Mouse (Mus musculus): ENCODE measurements around the gene Igf1r.
A peak's percentile ranks its signal among the peaks of the same experiment; 100 is the strongest.

The Igf1r gene

DNA sequence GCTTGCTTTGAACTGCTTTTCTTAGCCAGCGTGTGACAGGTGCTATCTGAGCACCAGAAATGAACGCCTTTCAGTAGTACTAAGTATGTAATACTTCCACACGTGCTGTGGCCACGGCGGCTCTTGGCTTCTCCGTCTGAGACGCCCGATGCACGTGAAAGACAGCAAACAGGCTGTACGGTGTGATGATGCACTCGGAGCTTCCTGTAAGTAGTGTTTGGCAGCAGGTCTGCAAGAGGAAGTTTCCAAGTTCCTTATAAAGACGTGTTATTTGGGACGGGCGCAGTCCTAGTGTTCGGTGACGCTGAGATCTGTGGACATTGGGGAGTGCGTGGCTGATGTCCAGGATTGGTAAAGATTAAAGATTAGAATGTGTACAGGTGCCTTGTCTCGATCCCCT, 5.4 kb downstream of the Igf1r start:
- DNase-seq = peak; percentile 41

DNA sequence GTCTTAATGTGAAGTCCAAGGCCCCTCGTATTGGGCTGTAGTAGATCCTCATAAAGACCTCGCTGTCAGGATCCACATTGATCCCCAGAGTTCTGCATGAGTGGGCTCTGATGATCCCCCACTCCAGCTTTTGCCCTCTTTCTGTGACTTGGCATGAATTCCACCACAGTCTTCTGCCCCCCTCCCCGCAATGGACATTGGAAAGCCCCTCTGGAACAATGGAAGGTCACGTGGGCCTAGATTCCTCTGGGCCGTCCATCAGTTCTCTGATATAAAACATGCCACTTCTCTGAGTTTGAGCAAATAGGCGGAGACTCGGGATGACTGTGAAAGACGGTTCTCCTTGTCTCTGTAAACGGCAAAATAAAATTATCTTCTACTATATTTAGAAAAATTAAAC, 8.1 kb downstream of the Igf1r start:
- no peak for DNase-seq

DNA sequence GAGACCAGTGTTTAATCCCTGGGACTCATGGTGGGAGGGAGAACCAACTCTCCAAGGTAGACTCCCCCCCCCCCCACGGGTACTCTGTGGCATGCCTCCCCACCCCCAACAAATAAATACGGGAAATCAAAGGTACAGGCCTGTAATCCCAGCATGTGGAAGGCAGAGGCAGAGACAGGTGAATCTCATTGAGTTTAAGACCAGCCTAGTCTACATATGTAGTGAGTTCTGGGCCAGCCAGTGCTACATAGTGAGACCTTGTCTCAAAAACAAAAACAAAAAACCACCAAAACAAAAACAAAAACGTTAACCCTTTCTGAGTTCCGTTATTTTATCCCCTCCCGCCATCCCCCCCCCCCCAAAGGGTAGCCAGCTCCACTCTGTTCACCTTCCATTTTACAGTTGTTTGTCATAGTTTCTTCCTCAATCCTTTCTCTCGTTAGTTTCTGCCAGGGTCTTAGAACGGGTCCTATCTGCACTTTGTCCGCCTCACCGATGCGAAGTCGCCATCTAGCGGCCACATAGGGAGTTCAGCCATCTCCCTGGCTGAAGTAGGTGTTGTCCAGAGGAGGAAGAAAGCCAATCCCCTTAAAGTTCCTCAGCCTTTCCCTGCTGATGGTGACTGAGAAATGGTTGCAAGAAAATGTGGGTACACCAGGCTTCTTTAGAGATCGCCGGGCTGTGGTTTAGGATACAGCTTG, 9.1 kb downstream of the Igf1r start:
- peak; percentile 93 for DNase-seq

- no peak for DNase-seq
Observed at GRCm38 (mm10) chr7:67963691-67964090, 11.1 kb downstream of the Igf1r start.

- no peak for DNase-seq
Observed at GRCm38 (mm10) chr7:67968394-67968793, 15.8 kb downstream of the Igf1r start.

GRCm38 (mm10) chr7:67969076-67969475, 16.4 kb downstream of the Igf1r start:
- peak; percentile 36 for DNase-seq

DNA sequence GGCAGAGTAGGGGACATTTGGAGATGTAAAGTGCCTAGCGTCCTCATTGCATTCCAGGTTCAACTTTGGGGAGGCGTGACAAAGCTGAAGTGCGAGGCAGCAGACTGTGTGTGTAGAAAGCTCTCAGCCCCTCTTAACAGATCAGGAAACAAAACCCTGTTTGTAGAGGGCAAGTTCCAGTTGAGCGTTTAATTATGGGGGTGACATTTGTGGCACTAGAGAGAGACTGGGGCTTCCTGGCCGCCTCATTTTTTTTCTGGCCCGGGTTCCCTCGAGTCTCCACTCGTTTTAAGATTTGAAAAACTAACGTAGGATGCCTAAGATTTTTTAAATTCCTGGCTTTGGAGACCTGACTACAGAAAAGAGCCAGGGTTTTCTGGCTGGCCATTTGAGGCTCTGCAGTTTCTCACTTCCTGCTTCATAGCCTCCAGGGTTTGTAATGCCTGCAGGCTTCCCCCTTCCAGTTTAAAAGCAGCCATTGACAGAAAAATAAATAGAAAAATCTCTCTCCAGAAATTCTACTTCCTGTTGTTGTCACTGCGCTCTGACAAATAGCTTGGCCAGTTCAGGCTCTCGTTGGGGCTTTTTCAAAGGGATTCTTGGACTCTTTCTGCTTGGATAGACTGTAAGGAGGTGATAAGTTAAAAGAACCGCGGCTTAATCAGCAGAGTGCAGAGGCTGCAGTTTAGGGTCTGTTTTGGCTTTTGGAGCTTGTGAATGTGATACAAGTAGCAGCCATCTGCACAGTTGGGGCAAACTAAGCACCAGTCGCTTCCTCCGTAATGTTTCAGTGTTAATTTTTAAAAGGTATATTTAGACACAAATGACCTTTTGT, 20.8 kb downstream of the Igf1r start:
- DNase-seq = peak; percentile 55

- DNase-seq = no peak
Observed at GRCm38 (mm10) chr7:67981956-67982355, 29.3 kb downstream of the Igf1r start.

DNA sequence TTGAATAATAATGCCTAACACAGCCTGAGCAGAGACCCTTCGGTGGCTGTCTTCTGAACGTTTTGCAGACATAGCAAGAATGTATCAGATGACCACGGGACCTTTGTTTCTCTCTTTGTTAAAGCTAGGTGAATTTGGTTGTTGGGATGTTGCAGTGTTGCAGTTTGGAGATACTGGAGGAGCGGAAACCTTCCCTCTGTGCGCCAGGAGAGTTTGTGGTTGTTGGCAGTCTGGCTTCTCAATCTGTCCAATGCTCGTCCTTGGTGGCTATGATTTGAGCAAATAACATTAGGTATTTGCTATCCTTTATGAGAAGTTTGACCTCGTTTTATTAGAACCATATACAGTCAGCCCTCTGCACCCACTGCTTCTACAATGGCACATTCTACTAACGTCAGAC, 30.2 kb downstream of the Igf1r start:
- DNase-seq = no peak

DNA sequence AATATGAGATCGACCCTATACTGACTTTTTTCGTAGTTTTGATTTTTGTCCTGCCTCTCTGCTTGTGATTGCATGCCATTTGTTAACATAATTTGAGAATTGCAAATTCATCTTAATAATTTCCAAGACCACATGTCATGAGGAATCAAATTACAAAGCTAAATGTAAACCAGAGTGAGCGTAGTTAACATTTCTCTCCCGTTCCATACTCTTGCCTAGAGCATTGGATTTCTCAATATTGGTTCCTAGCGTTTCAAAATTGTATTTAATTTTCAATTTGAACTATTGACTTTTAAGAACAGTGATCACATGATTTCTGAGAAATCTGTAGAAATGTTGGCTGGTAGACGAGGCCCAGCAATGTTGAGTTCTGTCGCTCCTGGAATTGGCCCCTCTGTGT, 30.8 kb downstream of the Igf1r start:
- no peak for DNase-seq

GRCm38 (mm10) chr7:67985003-67985416, 32.4 kb downstream of the Igf1r start:
- DNase-seq = no peak

DNA sequence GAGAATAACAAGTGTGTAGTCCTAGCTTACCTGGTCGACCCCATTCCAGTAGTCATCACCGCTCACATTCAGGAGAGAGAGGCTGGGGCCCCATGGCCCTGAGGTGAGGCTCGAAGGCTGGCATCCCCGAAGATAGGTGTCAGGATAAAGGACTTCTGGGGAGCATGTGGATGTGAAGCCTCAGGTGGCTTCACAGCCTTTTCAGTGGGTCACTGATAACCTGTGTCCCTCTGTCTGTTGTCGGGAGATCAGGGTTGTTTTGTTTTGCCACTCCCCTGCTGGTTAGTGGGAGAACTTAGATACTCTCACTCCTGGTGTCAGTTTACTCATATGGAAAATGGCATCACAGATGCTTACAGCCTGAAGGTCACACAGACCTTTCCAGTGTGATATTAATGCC, 32.9 kb downstream of the Igf1r start:
- no peak for DNase-seq

DNA sequence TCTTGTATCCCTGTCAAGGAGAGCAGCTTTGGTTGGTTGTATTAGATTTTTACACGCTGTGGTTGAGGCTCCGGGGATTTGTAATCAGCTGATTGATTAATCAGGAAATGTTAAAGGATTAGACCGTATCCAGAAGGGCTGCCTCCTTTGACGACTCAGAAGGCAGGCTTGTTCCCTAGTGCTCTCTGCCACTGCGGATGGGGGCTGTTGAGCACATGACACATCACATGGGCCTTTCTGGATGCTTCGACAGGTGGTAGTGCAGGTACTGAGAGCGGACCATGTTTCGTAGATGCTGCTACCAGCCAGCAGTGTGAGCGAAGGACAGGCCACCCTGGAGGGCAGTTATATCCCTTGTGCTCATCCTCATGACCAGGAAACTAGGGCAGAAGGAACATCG, 33.6 kb downstream of the Igf1r start:
- DNase-seq = no peak

GRCm38 (mm10) chr7:67986816-67987215, 34.2 kb downstream of the Igf1r start:
- no peak for DNase-seq

GRCm38 (mm10) chr7:67989376-67989775, 36.7 kb downstream of the Igf1r start:
- DNase-seq = no peak

DNA sequence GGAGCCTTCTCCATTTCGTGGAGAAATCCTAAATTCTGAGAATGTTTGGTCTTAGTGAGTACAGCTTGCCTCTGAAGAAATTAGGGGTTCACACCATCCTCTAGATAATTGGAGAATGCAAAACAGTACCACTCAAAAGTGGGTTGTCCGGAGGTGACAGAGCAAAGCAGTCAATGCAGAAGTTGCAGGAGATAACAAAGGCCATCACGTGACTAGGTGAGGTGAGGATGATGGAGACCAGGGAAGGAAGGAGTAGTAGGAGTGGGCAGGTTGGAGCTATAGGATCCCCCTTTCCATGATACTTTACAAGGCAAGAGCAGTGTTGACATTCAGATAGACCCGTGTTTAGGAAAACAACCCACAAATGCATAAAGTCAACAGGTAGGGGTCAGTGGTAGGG, 41.0 kb downstream of the Igf1r start:
- no peak for DNase-seq

DNA sequence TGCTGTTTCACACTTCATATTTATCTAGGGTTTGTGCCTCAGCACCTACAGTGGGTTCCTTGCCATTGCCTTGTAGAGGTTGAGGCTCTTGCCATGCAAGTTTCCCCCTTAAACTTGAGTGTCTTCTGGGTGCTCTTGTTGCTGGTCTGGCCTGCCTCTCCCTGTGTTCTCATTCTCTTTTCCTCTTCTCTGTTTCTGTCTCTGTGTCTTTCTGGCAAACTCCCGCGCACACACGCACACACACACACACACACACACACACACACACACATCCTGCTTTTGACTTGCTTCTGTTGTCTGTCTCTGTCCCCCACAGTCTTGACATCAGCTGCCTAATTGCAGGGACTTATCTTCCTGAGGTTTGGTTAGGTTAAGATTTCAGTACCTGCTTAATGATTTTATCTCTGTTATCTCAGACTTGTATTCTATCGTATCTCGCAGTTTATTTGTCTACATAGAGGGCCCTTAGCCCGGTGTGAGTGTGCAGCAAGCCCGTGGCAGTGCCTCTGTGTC, 41.8 kb downstream of the Igf1r start:
- DNase-seq = no peak

DNA sequence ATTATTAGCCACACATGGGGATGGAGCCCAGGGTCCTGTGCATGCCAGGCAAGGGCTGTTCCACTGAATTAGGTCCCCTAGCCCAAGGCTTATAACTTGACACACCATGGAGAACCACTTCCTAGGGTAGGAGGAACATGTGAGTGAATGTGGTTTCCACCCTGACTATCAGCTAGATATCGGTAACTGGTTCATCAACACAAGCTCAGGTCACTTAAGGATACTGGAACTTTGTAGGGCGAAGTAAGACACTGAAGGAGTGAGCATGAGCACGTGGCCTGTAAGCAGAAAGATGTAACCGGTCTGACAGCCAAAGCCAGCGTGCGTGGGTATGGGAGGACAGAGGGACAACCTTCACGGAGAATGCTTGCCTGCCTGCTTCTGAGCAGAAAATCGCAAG, 42.6 kb downstream of the Igf1r start:
- DNase-seq = no peak

DNA sequence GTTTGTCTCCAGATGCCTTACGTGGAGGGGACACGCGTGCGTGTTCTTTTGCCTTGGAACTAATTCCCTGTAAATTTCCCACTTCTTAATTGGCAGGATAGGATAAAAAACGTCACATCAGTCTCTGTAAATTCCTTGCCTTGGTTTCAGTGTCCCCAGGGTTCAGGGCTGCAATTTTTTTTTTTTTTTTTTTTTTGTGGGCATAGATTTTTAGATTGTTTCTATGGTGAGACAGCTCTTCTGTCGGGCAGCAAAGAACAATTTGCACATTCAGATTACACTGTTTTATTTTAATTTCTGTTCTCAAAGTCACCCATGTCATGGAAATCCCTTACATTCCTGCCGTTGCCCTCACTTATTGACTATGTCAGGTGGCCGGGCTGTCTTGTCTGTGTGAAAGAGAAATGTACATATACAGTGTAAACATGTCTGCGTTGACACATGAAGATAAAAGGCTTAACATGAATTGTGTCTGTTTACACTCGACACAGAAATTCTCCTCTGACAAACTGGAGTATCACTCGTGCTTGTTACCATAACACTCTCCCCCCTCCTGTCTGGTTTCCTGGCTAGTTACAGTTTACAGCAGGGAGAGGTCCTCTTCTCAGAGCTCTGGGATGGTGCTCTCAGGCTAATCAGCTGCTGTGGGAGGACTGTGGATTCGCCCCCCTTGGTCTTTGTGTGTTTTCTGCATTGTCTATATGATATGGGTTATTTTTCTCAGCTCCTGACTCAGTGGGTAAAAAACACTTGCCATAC, 43.8 kb downstream of the Igf1r start:
- no peak for DNase-seq

GRCm38 (mm10) chr7:68001269-68001668, 48.6 kb downstream of the Igf1r start:
- DNase-seq = no peak

DNA sequence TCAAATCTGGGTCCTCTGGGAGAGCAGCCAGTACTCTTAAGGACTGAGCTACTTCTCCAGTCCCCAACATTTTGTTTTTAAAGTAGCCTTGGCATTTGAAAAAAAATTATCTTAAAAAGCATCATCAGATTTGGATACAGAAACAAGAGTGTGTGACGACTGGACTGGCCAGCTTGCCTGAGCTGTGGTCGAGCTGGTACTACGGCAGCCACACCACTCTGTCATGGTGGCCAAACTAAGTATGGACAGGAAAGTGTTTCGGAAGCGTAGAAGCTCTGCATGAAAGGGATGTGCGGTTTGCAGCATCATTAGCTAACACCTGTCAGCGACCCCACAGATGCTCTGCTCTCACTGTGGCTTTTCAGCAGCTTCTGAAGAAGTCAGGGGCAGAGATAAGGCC, 53.4 kb downstream of the Igf1r start:
- DNase-seq = no peak

DNA sequence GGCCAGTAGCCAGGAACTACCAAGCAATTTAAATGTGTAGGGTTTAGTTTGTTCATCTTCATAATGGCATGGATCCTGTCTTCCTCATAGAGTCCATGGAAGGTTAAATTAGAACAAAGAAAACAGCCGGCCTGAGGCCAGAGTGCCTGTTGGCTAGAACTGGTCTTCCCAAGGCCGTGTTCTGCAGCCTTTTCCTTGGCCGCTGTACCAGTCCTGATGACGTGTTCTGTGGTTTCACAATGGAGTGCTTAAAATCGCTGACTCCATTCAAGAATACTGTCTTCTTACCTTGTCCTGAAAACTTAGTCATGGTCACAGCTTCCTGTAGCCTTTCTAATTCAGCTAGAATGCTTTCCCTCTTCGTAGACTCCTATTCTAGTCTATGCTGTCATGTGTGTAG, 53.9 kb downstream of the Igf1r start:
- DNase-seq = no peak

GRCm38 (mm10) chr7:68009635-68010034, 57.0 kb downstream of the Igf1r start:
- no peak for DNase-seq
